Mouse (Mus musculus) brain, embryonic 14.5 days (tissue): ENCODE measurements around the gene Wdcp.

Source experiments
- CTCF ChIP-seq: fragments of 200-500 bp; IDR thresholded peaks from 2 replicates; pipeline ENCODE4 v1.5.1; 2012; ENCODE audit warnings: inconsistent platforms, mild to moderate bottlenecking, moderate library complexity, borderline replicate concordance; ENCODE audit not compliant: insufficient read depth, insufficient read length; ENCODE audit errors: extremely low read depth
- POLR2A ChIP-seq: fragments of 200-500 bp; IDR thresholded peaks from 2 replicates; pipeline ENCODE4 v1.6.1; 2012; ENCODE audit warnings: mild to moderate bottlenecking, inconsistent platforms, borderline replicate concordance; ENCODE audit not compliant: poor library complexity, insufficient read depth, insufficient read length, severe bottlenecking; ENCODE audit errors: extremely low read depth

- TF ChIP-seq CTCF (no peak), POLR2A (no peak)
Observed at GRCm38 (mm10) chr12:4882086-4882485, 39.0 kb downstream of the Wdcp start.
